Mouse (Mus musculus) lung, adult 2 months (tissue): Measurements from ENCODE around the gene Aig1. TPM values are rescaled to one million over a fixed set of nuclear protein-coding genes. Genes with fewer than 3 reads are reported as not detected.

Source experiments
- DNase-seq: peaks from one replicate; pipeline ENCODE4 v3.0.0; 2022
- H3K4me1 ChIP-seq: fragments of 200-500 bp; 2 replicates; pipeline ENCODE4 v1.6.1; 2011; ENCODE audit warnings: low read length; ENCODE audit not compliant: control insufficient read depth, insufficient read depth
- H3K4me3 ChIP-seq: fragments of 200-500 bp; replicated peaks from 2 replicates; pipeline ENCODE3; 2011; ENCODE audit warnings: low read depth, mild to moderate bottlenecking, control low read depth, low read length; ENCODE audit errors: extremely low read depth
- CTCF ChIP-seq: fragments of 200-500 bp; IDR thresholded peaks from 2 replicates; pipeline ENCODE4 v1.5.1; 2011; ENCODE audit warnings: mild to moderate bottlenecking, low read length, control low read depth; ENCODE audit not compliant: insufficient read depth
- POLR2A ChIP-seq: fragments of 200-500 bp; IDR thresholded peaks from 2 replicates; pipeline ENCODE4 v1.6.1; 2011; ENCODE audit warnings: low read depth, mild to moderate bottlenecking, control low read depth, low read length, borderline replicate concordance; ENCODE audit errors: extremely low read depth
- WGBS: fragments of 180-500 bp; shearing (Covaris S2); methylation state at CpG from one replicate; pipeline ENCODE4 v1.1.7; 2018; 5-methylcytosine and 5-hydroxymethylcytosine counted together
- polyA plus RNA-seq: library from polyadenylated mRNA; depleted of rRNA; stranded (reverse); fragments of >200 nt; gene quantifications from 2 replicates; pipeline ENCODE4 v1.2.3, GENCODE M21; 2012

The Aig1 gene
- polyA plus RNA-seq, 1 experiment, result 76.5 TPM

DNA sequence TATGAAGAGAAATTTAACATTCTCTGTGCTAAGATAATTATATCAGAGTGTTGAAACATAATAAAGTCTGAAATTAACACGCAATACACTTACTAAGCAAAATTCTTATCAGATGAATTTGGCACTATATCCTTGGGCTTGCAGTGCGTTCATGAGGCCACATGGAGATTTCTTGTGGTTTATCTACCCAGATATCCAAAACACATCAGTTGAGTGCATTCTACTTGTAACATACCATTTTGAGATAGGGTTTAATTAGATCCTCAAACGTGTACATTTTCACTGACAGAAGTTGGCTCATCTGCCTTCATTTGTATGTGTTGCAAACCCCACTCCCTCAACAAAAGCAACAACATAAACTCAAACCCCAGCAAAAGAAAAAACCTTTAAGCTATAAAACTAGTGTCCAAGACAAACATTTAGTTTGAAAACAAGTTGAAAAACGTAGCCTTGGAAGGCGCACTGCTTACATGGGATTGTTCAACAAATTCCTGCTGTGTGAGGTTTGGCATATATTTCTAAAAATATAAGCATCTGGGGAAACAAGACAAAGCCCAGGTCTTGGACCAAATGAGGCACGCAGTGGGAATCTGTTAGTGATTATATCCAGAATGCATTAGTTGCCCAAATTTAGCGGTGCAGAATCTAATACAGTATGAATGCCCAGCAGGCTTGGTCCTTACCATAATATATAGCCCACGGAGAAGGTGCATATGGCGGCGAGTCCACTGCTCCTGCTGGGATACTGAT, 178.8 kb downstream of the Aig1 start:
- no peak overlapping the region for H3K4me3 ChIP-seq
- TF ChIP-seq CTCF (no peak), POLR2A (no peak)
- no peak for DNase-seq
- WGBS, result 86% methylated on average over 10 of the region's 10 CpGs
- 0 out of 2 replicates have a peak, but pooled peaks cover 8% of the 10 kb centered on the region for H3K4me1 ChIP-seq

DNA sequence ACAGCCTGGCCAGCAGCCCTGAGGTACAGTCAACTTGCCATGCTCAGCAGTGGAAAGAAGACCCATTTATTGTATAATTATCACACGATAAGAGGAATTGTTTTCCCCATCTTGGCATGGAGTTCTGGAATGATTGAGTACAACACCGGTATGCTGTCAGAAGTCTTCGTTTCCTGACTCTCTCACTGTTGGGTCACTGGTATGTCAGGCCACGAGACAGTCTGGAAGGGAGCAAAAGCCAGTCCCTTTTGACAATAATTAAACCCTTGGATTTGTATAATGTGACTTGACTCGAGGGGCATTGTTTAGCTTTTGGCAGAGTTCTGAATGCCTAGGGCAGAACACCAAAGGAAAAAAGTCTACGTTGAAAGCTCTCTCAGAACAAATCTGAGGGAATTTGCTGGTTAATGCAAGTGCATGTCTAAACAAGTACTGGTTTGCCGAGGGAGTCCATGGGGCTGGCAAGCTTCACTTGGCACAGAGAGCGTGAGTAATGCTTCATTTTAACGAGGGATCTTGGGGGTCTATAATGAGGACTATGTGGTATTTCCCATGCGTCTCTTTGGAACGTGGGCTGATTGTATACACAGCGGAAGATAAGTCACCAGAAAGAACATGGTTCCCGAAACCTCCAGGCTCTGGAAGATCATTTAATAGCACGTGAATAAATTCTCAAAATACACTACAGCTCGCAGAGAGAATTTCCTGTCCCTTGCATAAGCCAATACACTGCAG, 180.2 kb downstream of the Aig1 start:
- DNase-seq, result no peak
- no peak overlapping the region for H3K4me3 ChIP-seq
- 40% methylated on average over 15 of the region's 15 CpGs for WGBS
- TF ChIP-seq CTCF, result no peak
- TF ChIP-seq POLR2A, result no peak
- 0 out of 2 replicates have a peak, but pooled peaks cover 8% of the 10 kb centered on the region for H3K4me1 ChIP-seq

DNA sequence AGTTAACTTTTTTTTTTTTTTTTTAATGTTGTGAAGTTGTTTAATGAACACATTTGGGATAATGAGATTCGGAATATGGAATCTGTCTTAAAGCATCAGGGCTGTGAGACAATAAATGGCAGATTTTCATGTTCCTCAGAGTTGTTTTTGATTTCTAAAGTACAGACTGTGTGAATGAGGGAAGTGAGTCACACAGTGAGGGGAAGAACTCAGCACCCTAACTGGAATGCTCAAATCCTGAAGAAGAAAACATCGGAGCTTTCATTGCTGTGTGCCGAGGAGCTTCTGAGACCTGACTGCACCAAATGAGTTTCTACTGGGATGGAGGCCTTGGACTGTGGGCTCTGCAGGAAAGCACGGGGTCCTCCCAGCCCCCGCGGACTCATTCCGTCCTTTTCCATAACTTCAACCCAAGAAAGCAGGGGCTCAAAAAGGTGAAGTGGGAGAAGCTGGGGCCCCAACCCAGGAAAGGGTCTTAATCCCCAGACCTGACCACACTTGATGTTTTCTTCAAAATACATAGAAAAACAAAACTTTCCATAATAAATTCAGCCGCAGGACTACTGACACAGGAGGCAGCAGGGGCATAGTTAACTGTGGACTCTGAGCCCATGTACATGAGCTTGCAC, 181.5 kb downstream of the Aig1 start:
- DNase-seq, result no peak
- Histone ChIP-seq H3K4me3 (no peak overlapping the region), H3K4me1 (0 out of 2 replicates have a peak, but pooled peaks cover 8% of the 10 kb centered on the region)
- TF ChIP-seq CTCF (no peak), POLR2A (no peak)
- WGBS, result 93% methylated on average over 8 of the region's 8 CpGs

DNA sequence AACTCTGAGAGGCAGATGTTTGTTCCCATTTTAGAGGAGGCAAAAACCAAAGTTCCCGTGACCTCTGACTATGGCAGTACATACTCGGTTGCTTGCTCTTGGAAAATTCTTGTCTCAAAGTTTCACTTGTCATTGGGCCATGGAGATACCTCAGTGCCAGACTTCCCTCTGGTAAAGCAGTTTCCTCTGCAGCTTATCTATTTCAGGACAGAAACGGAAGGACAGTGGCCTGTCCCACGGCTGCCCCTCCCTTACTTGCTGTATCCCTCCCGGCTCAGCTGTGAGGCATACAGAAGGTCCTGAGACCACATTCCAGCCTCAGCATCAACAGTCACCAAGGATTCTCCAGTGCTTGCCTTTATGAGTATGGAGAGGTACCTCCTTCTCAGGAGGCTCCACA, 182.7 kb downstream of the Aig1 start:
- Histone ChIP-seq H3K4me1 (0 out of 2 replicates have a peak, but pooled peaks cover 8% of the 10 kb centered on the region), H3K4me3 (no peak overlapping the region)
- TF ChIP-seq POLR2A, result no peak
- no peak for TF ChIP-seq CTCF
- DNase-seq, result no peak
- WGBS, result 25% methylated on average over 5 of the region's 5 CpGs

DNA sequence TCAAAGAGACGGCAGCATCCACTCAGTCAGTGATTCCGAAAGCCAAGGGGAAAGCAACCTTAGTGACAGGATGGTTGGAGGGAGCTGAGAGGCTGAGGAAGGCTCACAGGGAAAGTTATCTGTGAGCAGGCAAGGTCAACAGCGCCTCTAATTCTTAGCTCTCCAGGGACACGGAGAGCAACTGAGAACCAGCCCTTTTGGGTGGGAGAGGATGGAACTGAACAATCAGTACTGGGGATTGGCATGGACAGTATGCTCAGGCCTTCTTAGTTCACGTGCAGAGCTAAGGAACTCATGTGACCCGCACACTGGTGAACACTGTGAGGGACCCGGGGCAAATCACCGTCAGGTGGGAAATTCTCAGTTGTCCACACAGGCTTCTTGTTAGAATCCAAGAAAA, 183.4 kb downstream of the Aig1 start:
- 0 out of 2 replicates have a peak, but pooled peaks cover 8% of the 10 kb centered on the region for H3K4me1 ChIP-seq
- DNase-seq, result no peak
- no peak overlapping the region for H3K4me3 ChIP-seq
- 90% methylated on average over 8 of the region's 8 CpGs for WGBS
- TF ChIP-seq POLR2A (no peak), CTCF (no peak)

DNA sequence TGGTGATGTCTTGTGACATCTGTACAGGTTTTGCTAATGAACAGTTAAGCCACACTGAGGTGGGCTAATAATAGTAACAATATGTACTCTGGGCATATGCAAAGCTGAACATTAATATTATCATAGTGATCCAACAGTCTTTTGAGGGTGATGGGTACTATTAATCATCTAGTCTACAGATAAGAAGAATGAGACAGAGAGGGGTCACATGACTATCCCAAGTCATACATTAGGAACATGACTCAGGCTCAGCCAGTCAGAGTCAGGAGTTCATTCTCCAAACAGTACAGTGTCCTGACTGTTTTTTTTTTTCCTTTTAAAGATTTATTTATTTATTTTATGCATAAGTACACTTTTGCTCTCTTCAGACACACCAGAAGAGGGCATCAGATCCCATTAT, 184.3 kb downstream of the Aig1 start:
- no peak for DNase-seq
- Histone ChIP-seq H3K4me3 (no peak overlapping the region), H3K4me1 (0 out of 2 replicates have a peak, but pooled peaks cover 8% of the 10 kb centered on the region)
- TF ChIP-seq POLR2A (no peak), CTCF (no peak)

DNA sequence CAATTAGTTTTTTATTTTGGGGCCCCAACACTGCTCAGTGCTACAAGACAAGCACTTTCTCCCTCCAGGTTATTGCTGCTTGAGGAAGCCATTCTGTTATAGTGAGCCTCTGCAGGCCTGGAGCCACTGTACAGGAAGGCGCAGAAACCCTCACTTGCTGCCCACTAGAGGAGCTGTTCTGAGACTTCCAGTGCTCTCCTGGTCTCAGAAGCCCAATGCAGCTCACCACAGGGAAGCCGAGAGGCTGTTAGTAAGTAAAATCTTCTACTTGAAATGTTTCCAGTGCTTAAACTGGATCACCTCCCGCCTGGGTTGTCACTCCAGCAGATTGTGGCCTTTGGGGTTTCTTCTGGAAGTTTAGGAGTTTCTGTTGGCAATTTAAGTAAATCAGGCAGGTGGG, 186.2 kb downstream of the Aig1 start:
- TF ChIP-seq POLR2A, result no peak
- TF ChIP-seq CTCF, result peak; percentile 39
- 58% methylated on average over 3 of the region's 3 CpGs for WGBS
- H3K4me3 ChIP-seq, result no peak overlapping the region
- 0 out of 2 replicates have a peak, but pooled peaks cover 2% of the 10 kb centered on the region for H3K4me1 ChIP-seq
- no peak for DNase-seq

DNA sequence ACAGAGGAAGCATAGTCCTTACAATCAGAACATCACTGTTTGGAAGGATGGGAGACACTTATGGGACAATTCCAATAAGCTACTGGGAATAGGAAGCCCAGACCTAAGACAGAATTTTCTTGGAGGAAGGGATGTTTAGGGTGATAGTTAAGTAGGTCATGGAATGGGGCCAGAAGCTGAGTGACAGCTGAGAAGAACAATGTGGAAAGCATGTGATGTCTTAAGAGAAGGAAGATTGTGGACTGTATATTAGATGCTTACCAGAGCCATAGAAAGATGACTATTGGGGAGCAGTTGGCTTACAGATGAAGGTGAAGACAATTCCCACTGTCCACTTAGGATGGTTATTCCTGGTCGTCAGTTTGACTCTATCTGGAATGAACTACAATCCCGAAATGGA, 191.3 kb downstream of the Aig1 start:
- WGBS, result 90% methylated on average over 2 of the region's 2 CpGs
- no peak for TF ChIP-seq POLR2A
- TF ChIP-seq CTCF, result no peak
- no peak overlapping the region for H3K4me3 ChIP-seq
- H3K4me1 ChIP-seq, result no peaks in the 10 kb centered on the region
- no peak for DNase-seq

DNA sequence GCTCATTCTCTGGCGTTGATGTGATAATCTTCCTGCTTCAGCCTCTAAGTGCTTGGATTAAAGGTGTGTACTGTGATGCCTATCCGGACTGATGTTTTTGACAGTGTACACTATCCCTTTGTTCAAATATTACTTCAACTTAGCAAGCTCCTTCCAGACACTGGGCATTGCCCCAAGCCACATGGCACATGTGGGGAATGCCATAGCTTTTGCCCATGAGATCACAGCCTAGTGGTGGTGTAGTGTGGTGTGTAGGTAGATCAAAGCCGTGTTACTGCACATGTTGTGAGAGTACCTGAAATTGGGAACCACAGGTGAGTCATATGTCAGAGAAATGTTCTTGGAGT, 193.8 kb downstream of the Aig1 start:
- TF ChIP-seq CTCF (no peak), POLR2A (no peak)
- no peak overlapping the region for H3K4me3 ChIP-seq
- no peaks in the 10 kb centered on the region for H3K4me1 ChIP-seq
- WGBS, result 80% methylated on average over 3 of the region's 3 CpGs
- no peak for DNase-seq
